Mouse (Mus musculus) embryonic facial prominence, embryonic 15.5 days (tissue): Measurements from ENCODE around the gene Npy4r. TPM values are rescaled to one million over a fixed set of nuclear protein-coding genes. Genes with fewer than 3 reads are reported as not detected.

Source experiments
- ATAC-seq: fragments of 200-750 bp; cut with Nextera tagmentation; 2 replicates; pipeline ENCODE4 v1.8.0; 2017; ENCODE audit warnings: low read depth, moderate TSS enrichment; ENCODE audit not compliant: insufficient number of reproducible peaks, low FRiP score, low TSS enrichment
- H3K27ac ChIP-seq: fragments of 300-500 bp; sonication (generic); replicated peaks from 2 replicates; pipeline ENCODE4 v1.5.1; 2015; ENCODE audit warnings: mild to moderate bottlenecking, inconsistent platforms
- H3K27me3 ChIP-seq: fragments of 300-500 bp; sonication (generic); 2 replicates; pipeline ENCODE4 v1.6.1; 2015; ENCODE audit warnings: inconsistent platforms
- H3K36me3 ChIP-seq: fragments of 300-500 bp; sonication (generic); 2 replicates; pipeline ENCODE4 v1.6.1; 2015; ENCODE audit warnings: mild to moderate bottlenecking, inconsistent platforms
- H3K4me1 ChIP-seq: fragments of 300-500 bp; sonication (generic); 2 replicates; pipeline ENCODE4 v1.6.1; 2015; ENCODE audit warnings: inconsistent platforms
- H3K4me2 ChIP-seq: fragments of 300-500 bp; sonication (generic); replicated peaks from 2 replicates; pipeline ENCODE4 v1.6.1; 2015; ENCODE audit warnings: mild to moderate bottlenecking, inconsistent platforms
- H3K4me3 ChIP-seq: fragments of 300-500 bp; sonication (generic); replicated peaks from 2 replicates; pipeline ENCODE4 v1.5.1; 2015; ENCODE audit warnings: mild to moderate bottlenecking, inconsistent platforms
- H3K9ac ChIP-seq: fragments of 300-500 bp; sonication (generic); 2 replicates; pipeline ENCODE4 v1.6.1; 2015; ENCODE audit warnings: inconsistent platforms
- H3K9me3 ChIP-seq: fragments of 300-500 bp; sonication (generic); replicated peaks from 2 replicates; pipeline ENCODE4 v1.6.1; 2016; ENCODE audit warnings: inconsistent platforms
- WGBS: fragments of 180-500 bp; shearing (Covaris S2); methylation state at CpG from one replicate; pipeline ENCODE4 v1.1.7; 2015; 5-methylcytosine and 5-hydroxymethylcytosine counted together
- polyA plus RNA-seq: library from polyadenylated mRNA; unstranded; fragments of >200 nt; fragmentation: Nextera tagmentation; extraction: Ambion mirVana; gene quantifications from 2 replicates; pipeline ENCODE4 v1.2.1, GENCODE M21; 2015

Gene Npy4r
- polyA plus RNA-seq, result 0.22 and 0.35 TPM in 2 replicates

DNA sequence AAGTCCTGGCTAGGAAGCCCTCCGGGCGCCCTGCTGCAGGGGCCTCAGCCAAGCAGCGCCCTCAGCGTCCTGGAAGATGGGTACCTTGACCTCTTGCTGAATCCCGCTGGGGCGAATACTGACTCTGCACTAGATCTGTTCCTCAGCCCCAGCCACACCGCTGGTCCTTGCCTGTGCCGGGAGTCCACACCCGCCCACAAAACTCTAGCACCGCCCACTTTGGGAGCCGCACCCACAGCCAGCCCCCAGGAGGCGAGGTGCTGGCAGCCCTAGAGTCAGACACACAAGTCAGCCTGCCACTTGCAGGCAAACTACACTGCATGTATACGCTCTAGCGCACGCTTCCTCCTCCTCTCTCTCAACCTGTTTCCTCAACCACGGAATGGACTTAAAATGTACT, at the start of gene Npy4r:
Gene Npy4r, minus strand, starts transcription at position 148 of the 400 bp plus-strand sequence.
- WGBS, result 11% methylated on average over 16 of the region's 16 CpGs
- H3K9ac ChIP-seq, result 0 out of 2 replicates have a peak within 1 kb of the TSS, but pooled peaks have one; percentile 1
- peaks cover 10% of the 10 kb centered on the region for H3K4me1 ChIP-seq
- H3K27ac ChIP-seq, result no peak within 1 kb of the TSS
- peak; percentile 67; the same call in 1 of the 2 replicates for ATAC-seq
- H3K9me3 ChIP-seq, result no peaks in the 10 kb centered on the region
- 0 out of 2 replicates have a peak within 1 kb of the TSS, but pooled peaks have one; percentile 9 for H3K4me3 ChIP-seq
- H3K27me3 ChIP-seq, result no peaks in the 10 kb centered on the region; the same call in 1 of the 2 replicates
- H3K4me2 ChIP-seq, result peak within 1 kb of the TSS; percentile 45
- H3K36me3 ChIP-seq, result no peaks in the 10 kb centered on the region

DNA sequence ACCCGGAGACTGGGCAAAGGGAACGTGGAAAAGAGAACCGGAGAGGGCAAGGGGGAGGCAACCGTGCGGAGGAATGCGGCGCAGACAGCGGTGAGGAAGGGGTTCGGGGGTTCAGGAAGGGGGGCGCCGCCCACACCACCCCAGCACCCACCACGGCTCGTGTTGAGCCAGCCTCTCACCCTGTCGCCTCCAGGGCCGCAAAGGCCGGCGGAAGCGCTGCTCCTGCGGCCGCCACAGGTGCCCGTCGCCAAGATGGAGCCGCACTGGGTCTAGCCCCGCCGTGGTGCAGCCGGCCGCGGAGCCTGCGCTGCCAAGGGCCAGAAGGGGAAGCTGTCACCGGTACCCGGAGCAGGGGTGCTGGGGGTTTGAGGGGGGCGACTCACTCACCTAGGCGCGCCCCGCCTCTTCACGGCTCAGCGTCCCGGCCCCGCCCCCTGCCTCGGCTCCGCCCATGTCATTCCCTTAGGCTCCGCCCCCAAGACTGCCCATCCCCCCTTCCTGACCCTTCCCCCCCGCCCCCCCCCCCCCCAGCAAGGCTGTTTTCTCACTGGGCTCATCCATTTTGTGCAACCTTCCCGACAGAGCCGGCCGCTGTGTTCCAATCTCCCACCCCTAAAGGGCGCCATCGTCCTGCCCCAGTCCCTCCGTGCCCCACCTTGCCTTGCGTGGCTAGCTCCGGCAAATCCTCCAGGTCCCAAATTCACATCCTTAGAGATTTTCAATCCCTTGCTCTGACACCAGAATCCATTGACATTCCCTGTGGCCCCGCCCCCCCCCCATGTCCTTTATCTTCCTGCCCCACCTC, 49.1 kb upstream of the Npy4r start, which contains the start of gene Gprin2:
Gene Gprin2, minus strand, starts transcription at position 423 of the 805 bp plus-strand sequence.
- ATAC-seq, result peak; percentile 32; the same call in 1 of the 2 replicates
- Histone ChIP-seq H3K4me3 (peak within 1 kb of the TSS; percentile 76), H3K36me3 (no peaks in the 10 kb centered on the region), H3K27me3 (peaks cover 5% of the 10 kb centered on the region; the same call in 1 of the 2 replicates), H3K4me2 (peak within 1 kb of the TSS; percentile 96), H3K4me1 (peaks cover 12% of the 10 kb centered on the region; the same call in 1 of the 2 replicates), H3K9ac (peak within 1 kb of the TSS; percentile 52), H3K27ac (peak within 1 kb of the TSS; percentile 48; the same call in 1 of the 2 replicates), H3K9me3 (no peaks in the 10 kb centered on the region)
- 4% methylated on average over 36 of the region's 52 CpGs for WGBS

DNA sequence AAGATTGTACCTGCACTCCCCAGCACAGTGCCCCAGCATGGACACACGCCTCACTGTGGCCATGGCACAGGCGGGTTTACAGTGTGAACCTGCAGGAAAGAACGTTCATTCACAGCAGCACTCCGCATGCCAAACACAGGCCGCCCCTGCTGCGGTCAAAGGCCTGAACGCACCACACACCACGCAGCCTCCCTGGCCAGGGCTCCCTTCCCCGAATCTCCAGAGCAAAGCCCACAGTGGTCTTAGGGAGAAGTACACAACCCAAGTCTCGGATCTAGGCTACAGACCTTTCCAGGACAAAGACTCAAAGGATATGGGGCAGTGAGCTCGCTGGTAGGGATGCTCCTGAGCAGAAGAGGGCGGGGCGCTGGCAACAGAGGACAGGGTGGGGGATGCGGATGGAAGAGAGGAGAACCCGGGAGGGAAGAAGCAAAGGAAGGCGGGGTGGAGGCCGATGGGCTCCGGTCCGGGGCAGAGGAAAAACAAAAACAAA, 48.5 kb upstream of the Npy4r start:
- Histone ChIP-seq H3K27ac (no peak overlapping the region; the same call in 1 of the 2 replicates), H3K4me2 (peak overlapping the region; percentile 96), H3K4me3 (peak overlapping the region; percentile 76), H3K9me3 (no peaks in the 10 kb centered on the region), H3K9ac (peak overlapping the region; percentile 52), H3K27me3 (peaks cover 5% of the 10 kb centered on the region; the same call in 1 of the 2 replicates), H3K36me3 (no peaks in the 10 kb centered on the region), H3K4me1 (peaks cover 18% of the 10 kb centered on the region; the same call in 1 of the 2 replicates)
- peak; percentile 47; the same call in 1 of the 2 replicates for ATAC-seq
- 4% methylated on average over 19 of the region's 19 CpGs for WGBS

DNA sequence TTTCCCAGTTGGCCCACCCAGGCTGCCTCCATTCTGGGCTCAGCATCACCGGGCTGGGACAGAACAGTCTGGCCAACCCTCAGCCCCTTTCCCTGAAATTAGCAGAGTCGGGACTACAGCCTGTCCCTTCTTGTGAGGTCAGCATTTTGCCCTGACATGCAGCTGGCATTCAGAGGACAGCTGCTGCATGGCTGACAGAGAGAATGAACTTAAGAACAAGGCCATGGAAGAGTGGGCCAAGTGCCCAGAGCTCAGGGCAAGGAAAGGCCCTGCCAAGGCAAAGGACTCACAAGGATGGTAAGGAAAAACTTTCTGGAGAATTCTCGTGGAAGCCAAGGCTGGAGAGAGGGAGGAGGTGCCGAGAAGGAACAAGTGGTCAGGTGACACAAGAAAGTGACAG, 44.4 kb upstream of the Npy4r start:
- WGBS, result 27% methylated on average over 4 of the region's 4 CpGs
- Histone ChIP-seq H3K9ac (no peak overlapping the region; the same call in 1 of the 2 replicates), H3K27ac (peak overlapping the region; percentile 66), H3K27me3 (no peaks in the 10 kb centered on the region), H3K36me3 (0 out of 2 replicates have a peak, but pooled peaks cover 7% of the 10 kb centered on the region), H3K4me2 (no peak overlapping the region), H3K4me3 (no peak overlapping the region), H3K4me1 (peaks cover 18% of the 10 kb centered on the region; the same call in 1 of the 2 replicates), H3K9me3 (no peaks in the 10 kb centered on the region)
- 0 out of 2 replicates have a peak, but pooled peaks have one; percentile 12 for ATAC-seq

DNA sequence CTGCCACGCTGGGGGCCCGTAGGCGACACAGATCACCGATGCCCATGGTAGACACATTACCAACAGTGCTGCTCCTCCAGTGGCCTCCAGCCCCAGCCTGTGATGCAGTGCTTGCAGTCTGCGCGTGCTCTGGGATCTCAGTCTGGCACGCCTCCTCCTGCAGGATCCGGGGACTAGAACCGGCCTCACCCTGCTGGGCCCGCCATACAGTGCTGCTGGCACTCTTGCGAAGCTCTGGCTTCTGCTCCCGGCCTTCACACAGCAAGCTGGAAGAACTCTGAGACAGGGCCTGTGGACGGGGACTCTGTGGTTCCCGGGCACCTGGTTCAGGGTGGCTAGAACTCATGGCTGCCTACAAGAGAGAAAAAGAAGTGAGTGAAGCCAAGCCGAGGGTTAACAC, 43.2 kb upstream of the Npy4r start:
- Histone ChIP-seq H3K27ac (no peak overlapping the region), H3K4me2 (no peak overlapping the region), H3K9me3 (no peaks in the 10 kb centered on the region), H3K36me3 (0 out of 2 replicates have a peak, but pooled peaks cover 7% of the 10 kb centered on the region), H3K27me3 (no peaks in the 10 kb centered on the region), H3K4me3 (no peak overlapping the region), H3K9ac (no peak overlapping the region), H3K4me1 (peaks cover 14% of the 10 kb centered on the region; the same call in 1 of the 2 replicates)
- WGBS, result 84% methylated on average over 15 of the region's 15 CpGs
- ATAC-seq, result no peak

DNA sequence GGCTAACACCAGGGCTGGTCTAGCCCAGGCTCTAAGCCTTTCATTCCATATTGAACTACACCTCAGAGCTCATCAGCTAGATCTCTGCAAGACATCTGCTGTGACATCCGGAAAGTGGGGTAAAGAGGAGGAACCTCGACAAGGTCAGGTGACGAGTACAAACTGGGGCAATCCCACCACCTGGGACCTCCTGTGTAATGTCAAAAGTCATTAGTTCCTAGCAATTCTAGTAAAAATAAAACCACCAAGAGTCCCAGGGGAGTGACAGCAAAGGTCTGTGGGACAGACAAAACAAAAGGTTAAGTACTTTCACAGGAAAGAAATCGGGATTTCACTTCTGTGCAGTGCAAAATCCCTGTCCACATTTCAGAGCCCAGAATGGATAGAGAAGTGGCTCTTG, 41.6 kb upstream of the Npy4r start:
- no peaks in the 10 kb centered on the region for H3K9me3 ChIP-seq
- no peak overlapping the region for H3K4me3 ChIP-seq
- 76% methylated on average over 4 of the region's 4 CpGs for WGBS
- H3K4me2 ChIP-seq, result no peak overlapping the region
- peaks cover 14% of the 10 kb centered on the region; the same call in 1 of the 2 replicates for H3K4me1 ChIP-seq
- ATAC-seq, result no peak
- no peaks in the 10 kb centered on the region for H3K27me3 ChIP-seq
- H3K9ac ChIP-seq, result no peak overlapping the region
- H3K27ac ChIP-seq, result no peak overlapping the region
- H3K36me3 ChIP-seq, result 0 out of 2 replicates have a peak, but pooled peaks cover 7% of the 10 kb centered on the region

DNA sequence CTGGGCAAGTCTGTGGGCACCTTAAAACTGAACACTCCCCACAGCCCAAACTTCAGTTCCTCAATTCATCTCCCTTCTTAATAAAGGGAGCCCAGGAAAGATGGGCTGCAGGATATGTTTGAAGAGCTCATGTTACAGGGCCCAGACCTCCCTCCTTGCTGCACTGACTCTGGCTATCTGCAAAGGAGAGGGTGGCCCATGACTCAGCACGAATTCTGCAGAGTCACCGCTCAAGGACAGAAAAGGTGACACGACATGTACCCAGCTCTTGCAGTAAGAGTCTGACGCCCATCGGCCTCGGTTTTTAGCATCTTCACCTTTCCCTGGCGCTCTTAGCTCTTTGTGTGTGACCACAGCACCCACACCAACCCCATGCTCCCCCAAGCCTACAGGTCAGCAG, 38.1 kb upstream of the Npy4r start:
- H3K4me3 ChIP-seq, result no peak overlapping the region
- no peak overlapping the region for H3K27ac ChIP-seq
- H3K36me3 ChIP-seq, result 0 out of 2 replicates have a peak, but pooled peaks cover 7% of the 10 kb centered on the region
- no peaks in the 10 kb centered on the region for H3K27me3 ChIP-seq
- no peak overlapping the region for H3K4me2 ChIP-seq
- ATAC-seq, result no peak
- WGBS, result 78% methylated on average over 7 of the region's 7 CpGs
- no peak overlapping the region for H3K9ac ChIP-seq
- H3K9me3 ChIP-seq, result no peaks in the 10 kb centered on the region
- H3K4me1 ChIP-seq, result no peaks in the 10 kb centered on the region

DNA sequence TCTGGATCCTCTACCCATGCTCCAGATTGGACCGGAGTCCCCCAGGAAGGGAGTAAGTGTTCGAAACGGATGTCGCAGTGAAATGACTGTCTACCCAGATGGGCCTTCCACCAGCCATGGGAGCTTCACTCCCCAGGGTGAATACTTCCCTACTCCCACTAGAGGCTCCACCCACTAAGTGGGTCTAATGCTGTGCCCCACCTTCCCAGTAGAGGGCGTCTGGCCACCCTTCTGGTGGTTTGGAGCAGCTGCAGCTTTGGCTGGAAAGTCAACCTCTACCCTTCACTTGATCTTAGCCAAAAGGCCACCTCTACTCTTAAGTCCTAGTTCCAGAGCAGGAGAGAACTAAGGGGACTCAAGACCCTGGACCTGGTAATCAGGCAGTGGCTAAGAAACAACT, 36.3 kb upstream of the Npy4r start:
- Histone ChIP-seq H3K36me3 (no peaks in the 10 kb centered on the region), H3K27ac (no peak overlapping the region), H3K4me1 (no peaks in the 10 kb centered on the region), H3K9me3 (no peaks in the 10 kb centered on the region), H3K4me3 (no peak overlapping the region), H3K4me2 (no peak overlapping the region), H3K27me3 (no peaks in the 10 kb centered on the region), H3K9ac (no peak overlapping the region)
- ATAC-seq, result no peak
- 68% methylated on average over 5 of the region's 5 CpGs for WGBS

DNA sequence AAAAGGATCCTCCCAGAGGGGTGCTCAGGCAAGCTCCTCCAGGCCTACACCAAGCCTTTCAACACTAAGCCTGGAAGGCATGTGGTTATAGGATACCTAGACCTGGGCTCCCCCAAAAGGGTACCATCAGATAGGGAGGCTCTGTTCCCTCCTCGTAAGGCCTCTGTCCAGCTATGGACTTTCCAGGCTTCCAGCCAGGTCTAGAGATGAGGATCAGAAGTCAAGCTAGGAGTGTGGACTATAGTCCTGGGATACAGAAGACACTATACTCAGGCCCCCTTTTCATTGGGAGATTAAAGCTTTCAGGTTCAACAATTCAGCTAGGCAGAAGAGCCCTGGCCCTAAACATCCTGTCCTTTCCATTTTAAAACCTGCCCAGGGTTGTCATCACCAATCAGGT, 30.8 kb upstream of the Npy4r start:
- H3K27me3 ChIP-seq, result no peaks in the 10 kb centered on the region
- no peaks in the 10 kb centered on the region for H3K9me3 ChIP-seq
- no peak overlapping the region for H3K27ac ChIP-seq
- no peaks in the 10 kb centered on the region for H3K4me1 ChIP-seq
- H3K36me3 ChIP-seq, result no peaks in the 10 kb centered on the region
- H3K4me2 ChIP-seq, result no peak overlapping the region
- 81% methylated on average over 1 of the region's 1 CpGs for WGBS
- H3K4me3 ChIP-seq, result no peak overlapping the region
- no peak for ATAC-seq
- no peak overlapping the region for H3K9ac ChIP-seq

DNA sequence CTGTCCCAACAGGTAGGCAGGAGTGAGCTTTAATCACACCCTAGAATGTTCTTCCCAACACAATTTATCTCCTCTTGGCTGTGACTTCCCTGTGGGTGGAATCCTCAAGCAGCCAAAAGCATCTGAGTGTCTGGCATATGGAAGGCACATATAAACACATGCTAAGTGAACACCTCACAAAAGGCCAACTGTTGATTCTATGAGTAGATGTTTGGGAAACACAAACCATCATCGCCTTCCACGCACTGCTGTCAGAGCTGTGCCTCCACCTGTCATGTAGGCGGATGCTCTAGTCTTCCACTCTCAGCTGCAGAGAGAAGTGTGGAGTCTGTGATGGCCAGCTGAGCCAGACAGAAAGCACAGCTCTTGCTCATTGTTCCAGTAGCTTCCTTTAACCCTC, 27.1 kb upstream of the Npy4r start:
- Histone ChIP-seq H3K4me2 (no peak overlapping the region), H3K9ac (no peak overlapping the region), H3K36me3 (no peaks in the 10 kb centered on the region), H3K4me1 (no peaks in the 10 kb centered on the region), H3K9me3 (no peaks in the 10 kb centered on the region), H3K27ac (no peak overlapping the region), H3K4me3 (no peak overlapping the region), H3K27me3 (no peaks in the 10 kb centered on the region)
- 86% methylated on average over 3 of the region's 3 CpGs for WGBS
- ATAC-seq, result no peak

DNA sequence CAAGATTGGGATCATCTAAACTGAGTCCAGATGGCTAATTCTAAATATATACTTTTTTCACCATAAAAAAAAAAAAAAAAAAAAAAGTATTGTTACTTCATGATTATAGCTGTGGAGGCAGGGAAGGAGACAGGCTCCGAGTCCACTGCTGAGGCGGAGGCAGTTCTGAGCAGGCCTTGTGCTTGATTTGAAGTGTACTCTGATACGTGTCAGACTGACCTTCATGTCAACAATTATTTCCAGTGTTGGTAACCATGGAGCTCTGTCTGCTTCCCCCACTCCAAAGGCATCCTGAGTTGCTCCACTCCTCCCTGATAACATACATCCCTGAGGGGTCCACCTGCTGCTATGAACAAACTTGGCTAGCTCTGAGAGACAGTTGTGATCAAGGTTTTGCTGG, 18.8 kb upstream of the Npy4r start:
- H3K27me3 ChIP-seq, result no peaks in the 10 kb centered on the region
- H3K9ac ChIP-seq, result no peak overlapping the region
- 80% methylated on average over 3 of the region's 3 CpGs for WGBS
- H3K9me3 ChIP-seq, result no peaks in the 10 kb centered on the region
- no peak for ATAC-seq
- H3K4me1 ChIP-seq, result no peaks in the 10 kb centered on the region
- no peak overlapping the region for H3K4me2 ChIP-seq
- no peaks in the 10 kb centered on the region for H3K36me3 ChIP-seq
- H3K27ac ChIP-seq, result no peak overlapping the region
- H3K4me3 ChIP-seq, result no peak overlapping the region
